Mouse (Mus musculus): Measurements from ENCODE around the gene Tmem160. TPM values are rescaled to one million over a fixed set of nuclear protein-coding genes. Genes with fewer than 3 reads are reported as not detected.

Gene Tmem160
- total RNA-seq (2023): 32.2 to 39.7 TPM (median 39.1 TPM) in 4 replicates

DNA sequence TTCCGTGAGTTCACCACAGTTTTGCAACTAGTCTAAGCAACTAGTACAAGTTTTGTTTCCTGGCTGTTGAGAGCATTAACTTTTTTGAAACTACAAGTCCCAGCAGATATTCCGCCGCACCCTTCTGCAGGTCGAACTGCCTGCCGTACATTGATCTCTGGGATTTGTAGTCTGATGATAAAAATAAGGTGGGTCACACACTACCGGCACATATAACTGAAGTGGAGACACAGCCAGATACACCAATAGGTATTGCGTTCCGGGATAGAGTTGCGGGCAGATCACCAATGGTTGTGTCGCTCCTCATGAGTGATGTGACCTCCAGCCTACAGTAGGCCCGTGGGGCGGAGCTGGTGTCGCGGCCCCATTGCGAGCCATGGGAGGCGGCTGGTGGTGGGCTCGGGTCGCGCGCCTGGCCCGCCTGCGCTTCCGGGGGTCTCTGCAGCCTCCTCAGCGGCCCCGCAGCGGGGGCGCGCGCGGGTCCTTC is at the start of gene Tmem160:
Tmem160 (plus strand) TSS at position 193 of the 487 bp plus-strand sequence.

DNA sequence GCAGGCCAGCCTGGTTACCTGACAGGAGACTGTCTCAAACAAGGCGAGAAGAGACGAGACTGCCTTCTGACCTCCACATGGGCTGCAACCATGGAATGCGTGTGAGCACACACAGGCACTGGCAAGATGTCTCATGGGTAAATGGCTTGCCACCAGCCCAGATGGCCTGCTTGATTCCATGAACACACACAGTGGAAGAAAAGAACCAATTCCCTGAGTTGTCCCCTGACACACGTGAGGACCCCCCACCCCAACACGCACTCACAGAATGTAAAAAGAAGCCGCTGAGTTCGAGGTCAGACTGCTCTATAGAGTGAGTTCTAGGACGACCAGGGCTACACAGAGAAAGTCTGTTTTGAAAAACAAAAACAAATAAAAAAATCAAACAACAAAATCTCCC is 25.0 kb downstream of the Tmem160 start, which contains the start of gene Npas1:
Npas1 (minus strand) TSS at position 101 of the 400 bp plus-strand sequence.

Other genes starting within 250 kb of the Tmem160 start
- gene Dhx34, start 230.7 kb upstream of the Tmem160 start, total RNA-seq (2023): 45.3 to 52.6 TPM (median 50.0 TPM) in 4 replicates
- gene C5ar2, start 208.6 kb upstream of the Tmem160 start, total RNA-seq (2023): 1.3 to 2.0 TPM (median 1.5 TPM) in 4 replicates
- not detected in 4 replicates for gene C5ar1, start 193.2 kb upstream of the Tmem160 start, total RNA-seq (2023)
- 33.1 to 39.0 TPM (median 33.8 TPM) in 4 replicates for gene Inafm1, start 179.2 kb upstream of the Tmem160 start, total RNA-seq (2023)
- 436 to 443 TPM (median 440 TPM) in 4 replicates for gene Ccdc9, start 166.0 kb upstream of the Tmem160 start, total RNA-seq (2023)
- 9.9 to 18.6 TPM (median 14.2 TPM) in 4 replicates for gene Bbc3, start 144.4 kb upstream of the Tmem160 start, total RNA-seq (2023)
- gene Sae1, start 65.0 kb upstream of the Tmem160 start, total RNA-seq (2023): 45.3 to 57.1 TPM (median 50.7 TPM) in 4 replicates
- 83.6 to 104 TPM (median 96.1 TPM) in 4 replicates for gene Zc3h4, start 51.9 kb upstream of the Tmem160 start, total RNA-seq (2023)
- not detected in 4 replicates for gene Npas1, start 24.9 kb downstream of the Tmem160 start, total RNA-seq (2023)
- 22.0 to 24.2 TPM (median 22.9 TPM) in 4 replicates for gene Arhgap35, start 162.2 kb downstream of the Tmem160 start, total RNA-seq (2023)
- not detected in 4 replicates for gene Ceacam15, start 222.9 kb downstream of the Tmem160 start, total RNA-seq (2023)

All from B cell, adult 62 days (primary cell).